Mouse (Mus musculus): Measurements from ENCODE around the gene Gnl2. TPM values are rescaled to one million over a fixed set of nuclear protein-coding genes. Genes with fewer than 3 reads are reported as not detected.

Gnl2 gene
- polyA plus RNA-seq, 1 experiment from 2014 or later: 78.3 TPM

- no peaks in the 10 kb centered on the region for H3K9me3 ChIP-seq
- no peak overlapping the region for H3K4me2 ChIP-seq
- no peak for ATAC-seq (ENCODE audit: borderline replicate concordance, extremely low read depth, low FRiP score, low TSS enrichment)
- H3K4me3 ChIP-seq: no peak overlapping the region
- no peaks in the 10 kb centered on the region for H3K4me1 ChIP-seq
- no peak overlapping the region for H3K27ac ChIP-seq
- WGBS: 52% methylated on average over 6 of the region's 6 CpGs
- H3K27me3 ChIP-seq: peaks cover 11% of the 10 kb centered on the region; the same call in 1 of the 2 replicates
- no peak overlapping the region for H3K9ac ChIP-seq
- no peaks in the 10 kb centered on the region for H3K36me3 ChIP-seq
Measured at GRCm38 (mm10) chr4:125008220-125008619, 8.2 kb upstream of the Gnl2 start.

GRCm38 (mm10) chr4:125008712-125009111, 7.7 kb upstream of the Gnl2 start:
- no peak overlapping the region for H3K27ac ChIP-seq
- H3K4me1 ChIP-seq: no peaks in the 10 kb centered on the region
- H3K4me3 ChIP-seq: no peak overlapping the region
- no peak overlapping the region for H3K9ac ChIP-seq
- H3K4me2 ChIP-seq: no peak overlapping the region
- ATAC-seq (ENCODE audit: borderline replicate concordance, extremely low read depth, low FRiP score, low TSS enrichment): no peak
- no peaks in the 10 kb centered on the region for H3K36me3 ChIP-seq
- no peaks in the 10 kb centered on the region for H3K9me3 ChIP-seq
- H3K27me3 ChIP-seq: peaks cover 11% of the 10 kb centered on the region; the same call in 1 of the 2 replicates
- 56% methylated on average over 8 of the region's 8 CpGs for WGBS

GRCm38 (mm10) chr4:125017431-125017830, 1.0 kb downstream of the Gnl2 start:
- no peak for ATAC-seq (ENCODE audit: borderline replicate concordance, extremely low read depth, low FRiP score, low TSS enrichment)
- 37% methylated on average over 11 of the region's 11 CpGs for WGBS

GRCm38 (mm10) chr4:125020780-125021538, 4.6 kb downstream of the Gnl2 start:
- Histone ChIP-seq H3K9ac (no peak overlapping the region), H3K4me1 (no peaks in the 10 kb centered on the region), H3K9me3 (no peaks in the 10 kb centered on the region), H3K4me3 (no peak overlapping the region), H3K27ac (no peak overlapping the region), H3K4me2 (no peak overlapping the region), H3K27me3 (peaks cover 5% of the 10 kb centered on the region; the same call in 1 of the 2 replicates), H3K36me3 (no peaks in the 10 kb centered on the region)
- ATAC-seq (ENCODE audit: borderline replicate concordance, extremely low read depth, low FRiP score, low TSS enrichment): no peak; the same call in 1 of the 2 replicates
- 25% methylated on average over 11 of the region's 11 CpGs for WGBS

More at GRCm38 (mm10) chr4:125017431-125017830, 1.0 kb downstream of the Gnl2 start:
- Histone ChIP-seq H3K9ac (no peak overlapping the region), H3K4me2 (no peak overlapping the region), H3K9me3 (no peaks in the 10 kb centered on the region), H3K4me1 (no peaks in the 10 kb centered on the region), H3K27me3 (no peaks in the 10 kb centered on the region; the same call in 1 of the 2 replicates), H3K4me3 (no peak overlapping the region), H3K36me3 (no peaks in the 10 kb centered on the region), H3K27ac (no peak overlapping the region)

- Histone ChIP-seq H3K4me1 (peaks cover 13% of the 10 kb centered on the region), H3K9ac (peak overlapping the region; percentile 95), H3K9me3 (no peaks in the 10 kb centered on the region), H3K36me3 (peaks cover 3% of the 10 kb centered on the region), H3K27me3 (0 out of 2 replicates have a peak, but pooled peaks cover 10% of the 10 kb centered on the region), H3K4me3 (peak overlapping the region; percentile 89), H3K4me2 (peak overlapping the region; percentile 85), H3K27ac (0 out of 2 replicates have a peak overlapping the region, but pooled peaks have one; percentile 34)
- under 1% methylated on average over 50 of the region's 50 CpGs for WGBS
- ATAC-seq (ENCODE audit: borderline replicate concordance, extremely low read depth, low FRiP score, low TSS enrichment): peak; percentile 98
Measured at GRCm38 (mm10) chr4:125029891-125030614, 13.7 kb downstream of the Gnl2 start.

- ATAC-seq (ENCODE audit: borderline replicate concordance, extremely low read depth, low FRiP score, low TSS enrichment): no peak
- H3K9me3 ChIP-seq: no peaks in the 10 kb centered on the region
- peaks cover 13% of the 10 kb centered on the region for H3K4me1 ChIP-seq
- no peak overlapping the region for H3K9ac ChIP-seq
- H3K4me3 ChIP-seq: no peak overlapping the region
- H3K4me2 ChIP-seq: no peak overlapping the region
- 73% methylated on average over 4 of the region's 4 CpGs for WGBS
- no peak overlapping the region for H3K27ac ChIP-seq
- no peaks in the 10 kb centered on the region for H3K27me3 ChIP-seq
- H3K36me3 ChIP-seq: peaks cover 29% of the 10 kb centered on the region
Measured at GRCm38 (mm10) chr4:125034341-125034740, 18.0 kb downstream of the Gnl2 start.

GRCm38 (mm10) chr4:125044454-125044853, 28.1 kb downstream of the Gnl2 start:
- Histone ChIP-seq H3K27ac (no peak overlapping the region), H3K4me2 (no peak overlapping the region), H3K9me3 (no peaks in the 10 kb centered on the region), H3K9ac (no peak overlapping the region), H3K4me1 (no peaks in the 10 kb centered on the region), H3K4me3 (no peak overlapping the region), H3K27me3 (no peaks in the 10 kb centered on the region), H3K36me3 (peaks cover 91% of the 10 kb centered on the region)
- 81% methylated on average over 7 of the region's 7 CpGs for WGBS
- no peak for ATAC-seq (ENCODE audit: borderline replicate concordance, extremely low read depth, low FRiP score, low TSS enrichment)

- no peak overlapping the region for H3K9ac ChIP-seq
- H3K4me1 ChIP-seq: peaks cover 5% of the 10 kb centered on the region; the same call in 1 of the 2 replicates
- no peaks in the 10 kb centered on the region for H3K9me3 ChIP-seq
- no peaks in the 10 kb centered on the region for H3K27me3 ChIP-seq
- no peak overlapping the region for H3K27ac ChIP-seq
- H3K4me2 ChIP-seq: no peak overlapping the region
- no peak for ATAC-seq (ENCODE audit: borderline replicate concordance, extremely low read depth, low FRiP score, low TSS enrichment)
- WGBS: 83% methylated on average over 9 of the region's 9 CpGs
- no peak overlapping the region for H3K4me3 ChIP-seq
- H3K36me3 ChIP-seq: peaks cover 52% of the 10 kb centered on the region
Measured at GRCm38 (mm10) chr4:125055385-125055784, 39.0 kb downstream of the Gnl2 start.

GRCm38 (mm10) chr4:125056476-125056875, 40.1 kb downstream of the Gnl2 start:
- Histone ChIP-seq H3K27me3 (no peaks in the 10 kb centered on the region), H3K9me3 (no peaks in the 10 kb centered on the region), H3K9ac (no peak overlapping the region), H3K4me1 (peaks cover 5% of the 10 kb centered on the region; the same call in 1 of the 2 replicates), H3K4me3 (no peak overlapping the region), H3K36me3 (peaks cover 46% of the 10 kb centered on the region), H3K4me2 (no peak overlapping the region), H3K27ac (no peak overlapping the region)
- 97% methylated on average over 4 of the region's 4 CpGs for WGBS
- no peak for ATAC-seq (ENCODE audit: borderline replicate concordance, extremely low read depth, low FRiP score, low TSS enrichment)

- ATAC-seq (ENCODE audit: borderline replicate concordance, extremely low read depth, low FRiP score, low TSS enrichment): no peak
- 40% methylated on average over 3 of the region's 3 CpGs for WGBS
- H3K9me3 ChIP-seq: no peaks in the 10 kb centered on the region
Measured at GRCm38 (mm10) chr4:125057273-125057672, 40.9 kb downstream of the Gnl2 start.

GRCm38 (mm10) chr4:125058033-125058432, 41.6 kb downstream of the Gnl2 start:
- H3K4me3 ChIP-seq: no peak overlapping the region
- whole genome bisulfite sequencing: 41% methylated on average over 5 of the region's 5 CpGs
- no peak overlapping the region for H3K4me2 ChIP-seq
- H3K36me3 ChIP-seq: peaks cover 33% of the 10 kb centered on the region
- no peak for ATAC-seq (ENCODE audit: borderline replicate concordance, extremely low read depth, low FRiP score, low TSS enrichment)
- no peaks in the 10 kb centered on the region for H3K9me3 ChIP-seq
- H3K9ac ChIP-seq: no peak overlapping the region
- peaks cover 5% of the 10 kb centered on the region; the same call in 1 of the 2 replicates for H3K4me1 ChIP-seq
- H3K27ac ChIP-seq: no peak overlapping the region
- no peaks in the 10 kb centered on the region for H3K27me3 ChIP-seq

More at GRCm38 (mm10) chr4:125057273-125057672, 40.9 kb downstream of the Gnl2 start:
- Histone ChIP-seq H3K27ac (no peak overlapping the region), H3K4me1 (peaks cover 5% of the 10 kb centered on the region; the same call in 1 of the 2 replicates), H3K27me3 (no peaks in the 10 kb centered on the region), H3K4me2 (no peak overlapping the region), H3K4me3 (no peak overlapping the region), H3K36me3 (peaks cover 40% of the 10 kb centered on the region), H3K9ac (no peak overlapping the region)

- Histone ChIP-seq H3K4me2 (peak overlapping the region; percentile 42), H3K27ac (no peak overlapping the region), H3K9ac (no peak overlapping the region), H3K9me3 (no peaks in the 10 kb centered on the region), H3K36me3 (peaks cover 23% of the 10 kb centered on the region), H3K4me3 (0 out of 2 replicates have a peak overlapping the region, but pooled peaks have one; percentile 14), H3K4me1 (peaks cover 5% of the 10 kb centered on the region; the same call in 1 of the 2 replicates), H3K27me3 (no peaks in the 10 kb centered on the region)
- peak; percentile 84; the same call in 1 of the 2 replicates for ATAC-seq (ENCODE audit: borderline replicate concordance, extremely low read depth, low FRiP score, low TSS enrichment)
- 6% methylated on average over 8 of the region's 8 CpGs for WGBS
Measured at GRCm38 (mm10) chr4:125059025-125059424, 42.6 kb downstream of the Gnl2 start.

Measured in lung, embryonic 15.5 days (tissue).